Mouse (Mus musculus): ENCODE measurements at regions not wholly inside any gene's neighbourhood (a gene's known extent, or its start where the extent isn't known, plus 50 kb on each side); places are given as distances from the start of the nearest gene placed in this dataset.

DNA sequence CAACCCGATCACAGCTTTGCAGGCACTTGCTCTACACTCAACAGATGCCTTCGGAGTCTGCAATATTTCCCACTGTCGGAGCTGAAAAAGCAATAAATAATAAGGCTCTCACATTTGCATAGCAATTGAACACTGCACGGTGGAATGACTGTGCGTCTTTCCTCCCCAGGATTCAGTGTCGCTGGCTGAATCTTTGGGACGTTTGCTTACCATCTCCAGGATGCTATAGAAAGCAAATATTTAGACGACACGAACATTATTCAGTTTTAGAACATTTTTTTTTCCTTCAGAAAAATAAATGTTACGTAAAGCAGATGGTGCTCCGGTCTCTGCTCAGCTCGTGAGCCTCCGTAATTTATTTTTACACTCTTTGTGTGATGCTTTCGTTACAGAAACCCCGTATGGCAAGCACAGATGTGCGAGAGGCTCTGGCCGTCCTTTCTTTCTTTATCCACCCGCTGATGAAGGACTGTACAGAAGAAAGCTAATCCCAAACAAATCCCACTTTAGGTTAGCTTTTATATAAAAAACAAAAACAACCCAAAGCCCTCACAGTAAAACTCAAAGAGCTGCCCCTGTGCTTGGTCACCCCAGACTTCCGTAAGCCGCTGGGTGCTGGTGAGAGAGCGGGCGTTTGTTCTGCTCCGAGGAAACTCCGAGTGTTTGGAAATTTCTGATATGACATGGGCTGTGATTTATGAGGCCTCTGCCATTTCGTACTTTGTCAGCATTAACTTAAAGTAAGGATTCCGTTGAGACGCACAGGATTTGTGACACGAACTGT is 464.3 kb downstream of the Ajap1 start:
- DNase-seq (ENCODE audit: low spot score) = no peak

GRCm38 (mm10) chr4:153017816-153018137 is 464.8 kb downstream of the Ajap1 start:
- no peak for DNase-seq (ENCODE audit: low spot score)

GRCm38 (mm10) chr4:153003338-153003737 is 479.3 kb downstream of the Ajap1 start:
- DNase-seq (ENCODE audit: low spot score) = no peak

- no peak for DNase-seq (ENCODE audit: low spot score)
These were observed 480.1 kb downstream of the Ajap1 start for GRCm38 (mm10) chr4:153002516-153002915.

- DNase-seq (ENCODE audit: low spot score) = no peak
These were observed 480.9 kb downstream of the Ajap1 start for GRCm38 (mm10) chr4:153001761-153002160.

- peak; percentile 14 for DNase-seq (ENCODE audit: low spot score)
These were observed 483.1 kb downstream of the Ajap1 start for GRCm38 (mm10) chr4:152999526-152999925.

GRCm38 (mm10) chr4:152997251-152997650 is 485.4 kb downstream of the Ajap1 start:
- no peak for DNase-seq (ENCODE audit: low spot score)

- DNase-seq (ENCODE audit: low spot score) = no peak
These were observed 486.0 kb downstream of the Ajap1 start for GRCm38 (mm10) chr4:152996641-152997040.

- DNase-seq (ENCODE audit: low spot score) = no peak
These were observed 487.5 kb downstream of the Ajap1 start for GRCm38 (mm10) chr4:152995052-152995595.

GRCm38 (mm10) chr4:152994206-152994605 is 488.4 kb downstream of the Ajap1 start:
- no peak for DNase-seq (ENCODE audit: low spot score)

- no peak for DNase-seq (ENCODE audit: low spot score)
These were observed 492.3 kb downstream of the Ajap1 start for GRCm38 (mm10) chr4:152990266-152990665.

DNA sequence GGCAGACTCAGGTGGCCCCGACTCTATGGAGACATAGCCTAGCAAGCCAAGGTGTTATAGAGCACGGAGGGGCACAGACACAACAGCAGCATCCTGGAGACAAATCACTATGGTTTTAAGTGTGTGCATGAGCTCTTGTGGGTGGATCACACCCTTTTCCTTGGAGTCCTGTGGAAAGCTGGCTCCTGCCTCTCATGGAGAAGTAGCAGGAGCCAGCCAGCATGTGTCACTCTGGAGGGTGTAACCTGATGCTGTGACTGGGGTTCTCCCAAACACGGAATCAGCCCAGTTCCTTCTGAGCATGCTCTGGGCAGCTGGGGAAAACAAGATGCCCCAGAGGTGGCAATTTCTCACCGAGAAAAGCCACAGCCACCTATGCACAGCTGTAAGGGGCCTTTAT is 494.9 kb downstream of the Ajap1 start:
- DNase-seq (ENCODE audit: low spot score) = no peak

DNA sequence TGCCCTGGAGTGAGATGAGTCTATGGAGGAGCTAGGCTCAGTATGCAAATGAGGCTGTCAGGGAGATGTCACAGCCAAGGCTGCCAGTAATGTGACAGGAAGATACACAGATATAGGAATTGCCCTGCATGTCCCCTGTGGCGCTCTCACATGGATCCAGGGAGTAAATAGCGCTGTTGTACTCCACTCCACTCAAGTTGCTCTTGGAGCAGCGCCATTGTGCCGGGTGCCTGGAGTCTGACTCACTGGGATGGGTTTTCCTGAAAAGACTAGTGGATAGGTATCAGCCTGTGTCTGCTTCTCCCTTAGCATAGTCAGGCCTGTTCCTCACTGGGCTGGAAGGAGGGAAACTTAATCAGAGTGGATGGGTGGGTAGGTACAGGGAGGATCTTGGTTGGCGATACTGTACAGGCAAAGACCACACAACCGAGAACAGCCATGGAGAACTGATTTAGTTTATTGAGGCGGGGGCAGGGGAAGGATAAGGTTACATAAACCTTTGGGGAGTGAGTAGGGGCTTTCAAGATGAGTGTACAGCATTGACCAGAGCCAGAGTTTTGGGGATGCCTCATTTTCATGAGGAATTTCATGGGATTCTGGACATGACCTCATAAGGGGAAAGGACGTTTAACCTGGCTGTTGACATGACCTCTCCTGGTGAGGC is 497.5 kb upstream of the Kcnab2 start:
- DNase-seq (ENCODE audit: low spot score) = no peak

DNA sequence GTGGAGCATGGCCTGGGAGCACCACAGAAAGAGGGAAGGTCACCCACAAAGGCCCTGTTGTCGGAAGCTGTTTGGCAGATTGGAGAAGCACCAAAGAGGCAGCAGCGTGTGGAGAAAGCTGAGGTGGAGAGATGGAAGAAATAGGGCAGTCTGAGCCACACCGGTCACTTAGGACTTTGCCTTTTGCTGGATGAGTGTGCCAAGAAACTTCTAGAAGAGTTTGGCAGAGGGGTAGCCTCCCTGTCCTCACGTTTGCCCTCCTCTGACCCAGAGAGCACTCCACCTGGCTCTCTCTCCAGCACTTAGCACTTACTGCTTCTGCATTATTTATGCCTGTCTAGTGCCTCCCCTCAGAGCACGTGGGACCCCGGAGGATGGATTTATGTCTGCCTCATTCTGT is 485.3 kb upstream of the Kcnab2 start:
- no peak for DNase-seq (ENCODE audit: low spot score)

GRCm38 (mm10) chr4:152962165-152962564 is 484.5 kb upstream of the Kcnab2 start:
- DNase-seq (ENCODE audit: low spot score) = no peak

- DNase-seq (ENCODE audit: low spot score) = no peak
These were observed 484.0 kb upstream of the Kcnab2 start for GRCm38 (mm10) chr4:152961677-152962076.

GRCm38 (mm10) chr4:152959627-152960230 is 482.1 kb upstream of the Kcnab2 start:
- DNase-seq (ENCODE audit: low spot score) = no peak

GRCm38 (mm10) chr4:152953237-152953974 is 475.7 kb upstream of the Kcnab2 start:
- DNase-seq (ENCODE audit: low spot score) = peak; percentile 48

DNA sequence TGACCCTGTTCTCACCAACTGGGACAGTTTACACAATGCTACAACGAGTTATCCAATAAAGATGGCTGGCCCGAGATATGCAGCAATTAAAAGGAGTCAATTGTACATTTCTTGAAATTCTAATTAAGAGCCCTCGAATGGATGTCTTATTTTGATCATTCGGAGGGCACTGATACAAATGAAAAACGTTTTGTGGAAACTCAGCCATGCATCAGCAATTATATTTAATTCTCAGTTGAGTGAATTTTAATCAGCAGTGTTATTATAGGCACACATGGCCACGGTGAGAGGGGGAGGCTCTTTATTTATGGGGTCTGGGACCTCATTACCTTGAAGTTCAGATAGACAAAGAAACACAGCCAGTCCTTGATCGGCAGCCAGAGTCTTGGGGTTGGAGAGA is 471.3 kb upstream of the Kcnab2 start:
- no peak for DNase-seq (ENCODE audit: low spot score)

GRCm38 (mm10) chr4:152941159-152941558 is 463.5 kb upstream of the Kcnab2 start:
- DNase-seq (ENCODE audit: low spot score) = no peak

GRCm38 (mm10) chr4:152936614-152937013 is 458.9 kb upstream of the Kcnab2 start:
- no peak for DNase-seq (ENCODE audit: low spot score)

GRCm38 (mm10) chr4:152935484-152935883 is 457.8 kb upstream of the Kcnab2 start:
- no peak for DNase-seq (ENCODE audit: low spot score)
